Mouse (Mus musculus) neural tube, embryonic 14.5 days (tissue): ENCODE results near the gene Rab31. TPM values are rescaled to one million over a fixed set of nuclear protein-coding genes. Genes with fewer than 3 reads are reported as not detected.
A peak's percentile ranks its signal among the peaks of the same experiment; 100 is the strongest.

Source experiments
- ATAC-seq: fragments of 200-750 bp; cut with Nextera tagmentation; 2 replicates; pipeline ENCODE4 v1.8.0; 2017; ENCODE audit warnings: low read depth, mild to moderate bottlenecking, moderate TSS enrichment, moderate library complexity
- H3K27ac ChIP-seq: fragments of 300-500 bp; sonication (generic); 2 replicates; pipeline ENCODE4 v1.5.1; 2014; ENCODE audit warnings: low read depth, mild to moderate bottlenecking, control low read depth, low read length, moderate library complexity, mixed read lengths
- H3K27me3 ChIP-seq: fragments of 300-500 bp; sonication (generic); 2 replicates; pipeline ENCODE4 v1.6.1; 2014; ENCODE audit warnings: low read length; ENCODE audit not compliant: control insufficient read depth, insufficient read depth
- H3K36me3 ChIP-seq: fragments of 300-500 bp; sonication (generic); 2 replicates; pipeline ENCODE4 v1.6.1; 2014; ENCODE audit warnings: low read length, mixed read lengths; ENCODE audit not compliant: control insufficient read depth, insufficient read depth
- H3K4me1 ChIP-seq: fragments of 300-500 bp; sonication (generic); 2 replicates; pipeline ENCODE4 v1.6.1; 2014; ENCODE audit warnings: low read length; ENCODE audit not compliant: control insufficient read depth, insufficient read depth
- H3K4me2 ChIP-seq: fragments of 300-500 bp; sonication (generic); 2 replicates; pipeline ENCODE4 v1.6.1; 2014; ENCODE audit warnings: mild to moderate bottlenecking, low read depth, low read length, control low read depth
- H3K4me3 ChIP-seq: fragments of 300-500 bp; sonication (generic); 2 replicates; pipeline ENCODE4 v1.5.1; 2014; ENCODE audit warnings: low read depth, low read length, control low read depth, mixed read lengths
- H3K9ac ChIP-seq: fragments of 300-500 bp; sonication (generic); replicated peaks from 2 replicates; pipeline ENCODE4 v1.6.1; 2014; ENCODE audit warnings: low read depth, mild to moderate bottlenecking, control low read depth, low read length, mixed read lengths
- H3K9me3 ChIP-seq: fragments of 300-500 bp; sonication (generic); 2 replicates; pipeline ENCODE4 v1.6.1; 2016; ENCODE audit warnings: low read length; ENCODE audit not compliant: control insufficient read depth
- WGBS: fragments of 180-500 bp; shearing (Covaris S2); extraction: QIAGEN DNeasy Blood & Tissue Kit; methylation state at CpG from one replicate; pipeline ENCODE4 v1.1.7; 2014; 5-methylcytosine and 5-hydroxymethylcytosine counted together
- polyA plus RNA-seq: library from polyadenylated mRNA; unstranded; fragments of >200 nt; fragmentation: Nextera tagmentation; extraction: Ambion mirVana; gene quantifications from 2 replicates; pipeline ENCODE4 v1.2.1, GENCODE M21; 2014

Rab31 gene
- polyA plus RNA-seq, 1 experiment from 2014 or later: 70.8 TPM

DNA sequence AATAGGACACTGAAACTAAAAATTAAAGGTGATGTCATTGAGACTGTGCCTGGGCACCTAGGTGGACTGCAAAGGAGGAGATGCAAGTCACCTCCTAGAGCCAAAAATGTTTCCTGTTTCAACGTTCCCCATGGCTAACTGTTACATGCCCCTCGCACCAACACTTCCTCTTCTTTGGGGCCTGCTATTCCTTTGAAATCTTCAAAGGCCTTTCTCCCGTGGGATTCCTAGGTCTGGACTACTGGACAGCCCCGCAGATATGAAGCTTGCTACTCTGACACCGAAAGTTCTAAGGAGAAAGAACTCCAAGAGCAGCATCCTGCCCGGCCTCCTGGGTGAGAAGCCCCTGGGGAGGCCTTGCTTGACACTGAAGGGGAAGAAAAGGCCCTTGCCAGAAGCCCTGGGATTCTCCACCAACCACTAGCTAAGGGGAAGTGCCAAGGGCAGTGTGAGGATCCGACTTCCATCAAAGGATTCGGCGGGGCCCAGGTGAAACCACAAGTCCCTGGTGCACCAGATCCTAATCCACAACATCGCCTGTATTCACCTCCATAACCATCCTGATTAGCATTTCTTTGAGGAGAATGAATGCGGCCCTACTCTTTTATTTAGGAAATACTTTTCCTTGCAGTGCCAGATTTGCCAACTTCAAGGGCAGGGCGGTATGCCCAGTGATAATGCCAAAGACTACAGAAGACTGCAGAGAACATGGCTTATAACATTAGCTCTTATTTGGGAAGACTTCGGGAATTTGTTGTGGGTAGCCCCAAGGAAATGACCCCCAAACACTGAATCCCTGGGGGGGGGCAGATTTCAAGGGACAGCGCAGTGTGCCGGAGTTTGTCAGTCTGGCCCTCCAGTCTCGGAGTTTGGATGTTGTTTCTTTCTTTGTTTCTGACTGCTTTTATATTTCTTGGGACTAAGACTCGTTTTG is 1.3 kb downstream of the Rab31 start:
- no peak for ATAC-seq
- no peak overlapping the region for H3K27ac ChIP-seq

GRCm38 (mm10) chr17:65768486-65768885 is 4.1 kb downstream of the Rab31 start:
- Histone ChIP-seq H3K27ac (peak overlapping the region; percentile 48; the same call in 1 of the 2 replicates), H3K36me3 (no peaks in the 10 kb centered on the region), H3K27me3 (no peaks in the 10 kb centered on the region), H3K4me3 (no peak overlapping the region), H3K9me3 (no peaks in the 10 kb centered on the region), H3K9ac (no peak overlapping the region), H3K4me1 (peaks cover 40% of the 10 kb centered on the region), H3K4me2 (no peak overlapping the region)
- 34% methylated on average over 5 of the region's 5 CpGs for WGBS
- no peak for ATAC-seq

More for the DNA sequence above, 1.3 kb downstream of the Rab31 start:
- Histone ChIP-seq H3K27me3 (no peaks in the 10 kb centered on the region), H3K36me3 (no peaks in the 10 kb centered on the region), H3K4me1 (peaks cover 40% of the 10 kb centered on the region), H3K4me3 (peak overlapping the region; percentile 84), H3K4me2 (peak overlapping the region; percentile 79), H3K9me3 (no peaks in the 10 kb centered on the region), H3K9ac (peak overlapping the region; percentile 80)
- WGBS: 25% methylated on average over 17 of the region's 17 CpGs

DNA sequence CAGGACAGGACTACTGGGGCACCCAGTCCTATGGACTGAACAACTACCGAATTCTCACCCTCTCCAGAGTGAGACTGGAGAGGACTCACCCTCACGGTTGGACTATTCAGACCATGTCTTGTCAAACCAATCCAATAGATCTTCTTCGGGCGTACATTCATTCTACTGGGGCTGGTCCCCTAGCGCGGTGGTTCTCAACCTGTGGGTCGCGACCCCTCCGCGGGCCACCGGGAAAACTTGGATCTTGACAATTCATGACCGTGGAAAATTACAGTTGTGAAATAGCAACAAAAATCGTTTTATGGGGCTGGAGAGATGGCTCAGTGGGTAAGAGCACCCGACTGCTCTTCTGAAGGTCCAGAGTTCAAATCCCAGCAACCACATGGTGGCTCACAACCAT is 9.3 kb downstream of the Rab31 start:
- Histone ChIP-seq H3K27ac (no peak overlapping the region), H3K4me2 (no peak overlapping the region), H3K4me3 (no peak overlapping the region), H3K27me3 (no peaks in the 10 kb centered on the region), H3K4me1 (peaks cover 4% of the 10 kb centered on the region), H3K36me3 (no peaks in the 10 kb centered on the region), H3K9me3 (no peaks in the 10 kb centered on the region; the same call in 1 of the 2 replicates), H3K9ac (no peak overlapping the region)
- 97% methylated on average over 14 of the region's 14 CpGs for WGBS
- ATAC-seq: no peak

DNA sequence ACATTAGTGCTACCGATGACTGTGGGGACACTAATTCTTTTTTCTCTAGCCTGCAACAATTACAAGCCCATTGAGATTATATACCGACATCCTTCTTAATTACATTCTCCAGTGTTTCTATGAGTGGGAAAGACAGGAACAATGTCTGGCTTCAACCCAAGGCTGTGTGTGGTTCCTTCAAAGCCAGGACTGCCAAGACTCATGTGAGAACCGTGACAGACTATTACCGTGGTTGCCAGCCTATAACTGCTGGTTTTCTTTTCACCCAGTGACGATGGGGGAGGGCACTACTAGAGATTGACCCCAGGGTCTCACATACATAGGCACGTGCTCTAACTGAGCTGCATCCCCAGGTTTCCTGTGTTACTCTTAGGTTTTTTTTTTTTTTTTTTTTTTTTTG is 15.4 kb downstream of the Rab31 start:
- WGBS: 47% methylated on average over 6 of the region's 6 CpGs

GRCm38 (mm10) chr17:65755857-65756256 is 16.7 kb downstream of the Rab31 start:
- Histone ChIP-seq H3K4me3 (no peak overlapping the region), H3K27ac (no peak overlapping the region), H3K9ac (no peak overlapping the region), H3K4me1 (no peaks in the 10 kb centered on the region), H3K4me2 (no peak overlapping the region), H3K36me3 (no peaks in the 10 kb centered on the region), H3K27me3 (no peaks in the 10 kb centered on the region), H3K9me3 (no peaks in the 10 kb centered on the region; the same call in 1 of the 2 replicates)
- no peak for ATAC-seq
- 93% methylated on average over 3 of the region's 3 CpGs for WGBS

More for the DNA sequence above, 15.4 kb downstream of the Rab31 start:
- H3K9me3 ChIP-seq: no peaks in the 10 kb centered on the region; the same call in 1 of the 2 replicates
- H3K27ac ChIP-seq: no peak overlapping the region
- H3K4me2 ChIP-seq: no peak overlapping the region
- H3K36me3 ChIP-seq: no peaks in the 10 kb centered on the region
- H3K9ac ChIP-seq: no peak overlapping the region
- H3K4me3 ChIP-seq: no peak overlapping the region
- no peak for ATAC-seq
- H3K27me3 ChIP-seq: no peaks in the 10 kb centered on the region
- no peaks in the 10 kb centered on the region for H3K4me1 ChIP-seq

DNA sequence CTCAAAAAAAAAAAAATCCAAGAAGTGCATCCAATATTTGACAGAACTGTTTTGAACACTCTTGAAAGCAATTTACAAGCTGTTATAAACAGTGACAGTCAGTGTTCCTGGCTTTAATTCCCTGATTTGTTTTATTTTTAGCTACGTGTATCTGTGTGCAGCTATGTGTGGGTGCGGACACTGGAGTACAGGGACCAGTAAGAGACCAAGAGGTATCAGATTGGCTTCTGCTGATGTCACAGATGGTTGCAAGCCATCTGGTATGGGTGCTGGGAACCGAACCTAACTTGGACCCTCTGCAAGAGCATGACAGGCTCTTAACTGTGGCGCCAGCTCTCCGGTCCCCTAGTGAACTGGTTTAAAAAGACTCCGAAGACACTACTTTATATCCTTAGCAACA is 19.4 kb downstream of the Rab31 start:
- H3K4me3 ChIP-seq: no peak overlapping the region
- no peak overlapping the region for H3K27ac ChIP-seq
- H3K4me2 ChIP-seq: no peak overlapping the region
- no peaks in the 10 kb centered on the region for H3K4me1 ChIP-seq
- H3K9me3 ChIP-seq: no peaks in the 10 kb centered on the region
- no peak for ATAC-seq
- H3K36me3 ChIP-seq: no peaks in the 10 kb centered on the region
- no peaks in the 10 kb centered on the region for H3K27me3 ChIP-seq
- WGBS: 97% methylated on average over 6 of the region's 6 CpGs
- no peak overlapping the region for H3K9ac ChIP-seq

DNA sequence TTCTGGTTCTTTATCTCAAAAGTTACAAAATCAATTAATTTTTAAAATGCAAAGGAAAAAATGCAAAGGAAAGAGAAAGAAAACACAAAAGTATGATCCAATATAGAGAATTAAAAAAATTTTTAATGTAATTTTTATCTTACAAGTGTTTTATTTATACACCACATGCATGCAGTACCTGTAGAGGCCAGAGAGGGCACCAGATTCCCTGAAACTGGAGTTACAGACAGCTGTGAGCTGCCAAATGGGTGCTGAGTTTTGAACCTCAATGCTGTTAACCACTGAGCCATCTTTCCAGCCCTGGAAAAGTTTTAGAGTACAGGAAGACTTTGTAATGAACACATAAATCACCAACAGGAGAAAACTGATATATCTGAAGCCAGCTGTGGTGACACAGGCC is 22.3 kb downstream of the Rab31 start:
- ATAC-seq: no peak
- no peaks in the 10 kb centered on the region for H3K27me3 ChIP-seq
- no peaks in the 10 kb centered on the region for H3K36me3 ChIP-seq
- no peak overlapping the region for H3K9ac ChIP-seq
- H3K4me1 ChIP-seq: no peaks in the 10 kb centered on the region
- H3K9me3 ChIP-seq: no peaks in the 10 kb centered on the region
- no peak overlapping the region for H3K27ac ChIP-seq
- H3K4me3 ChIP-seq: no peak overlapping the region
- no peak overlapping the region for H3K4me2 ChIP-seq

DNA sequence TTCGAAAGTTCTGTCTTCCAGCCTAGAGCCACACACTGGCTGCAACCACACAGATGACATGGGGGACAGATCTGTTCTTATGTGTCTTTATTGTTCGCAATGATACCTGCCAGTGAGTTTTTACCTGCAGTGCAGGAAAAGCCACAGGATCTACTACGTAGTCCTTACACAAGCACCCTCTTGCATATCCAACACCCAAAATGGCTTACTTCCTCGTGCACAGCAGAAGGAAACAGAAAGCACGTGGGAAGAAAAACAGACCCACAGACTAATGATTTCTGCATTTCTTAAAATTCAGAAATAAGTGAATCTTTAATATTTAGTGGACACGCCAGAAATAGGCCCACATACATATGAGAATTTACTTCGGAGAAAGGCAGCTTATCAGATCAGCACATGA is 22.7 kb downstream of the Rab31 start:
- Histone ChIP-seq H3K9me3 (no peaks in the 10 kb centered on the region), H3K4me3 (no peak overlapping the region), H3K27me3 (no peaks in the 10 kb centered on the region), H3K9ac (no peak overlapping the region), H3K27ac (no peak overlapping the region), H3K36me3 (no peaks in the 10 kb centered on the region), H3K4me2 (no peak overlapping the region), H3K4me1 (no peaks in the 10 kb centered on the region)
- no peak for ATAC-seq
- WGBS: 96% methylated on average over 7 of the region's 7 CpGs

GRCm38 (mm10) chr17:65748997-65749396 is 23.6 kb downstream of the Rab31 start:
- Histone ChIP-seq H3K9ac (no peak overlapping the region), H3K36me3 (no peaks in the 10 kb centered on the region), H3K4me3 (no peak overlapping the region), H3K27me3 (no peaks in the 10 kb centered on the region), H3K27ac (no peak overlapping the region), H3K4me1 (no peaks in the 10 kb centered on the region), H3K9me3 (no peaks in the 10 kb centered on the region), H3K4me2 (no peak overlapping the region)
- ATAC-seq: no peak
- WGBS: 87% methylated on average over 6 of the region's 6 CpGs
